Mouse (Mus musculus) left cerebral cortex, adult 6 months (tissue): ENCODE data around the gene Tspan13. TPM values are rescaled to one million over a fixed set of nuclear protein-coding genes. Genes with fewer than 3 reads are reported as not detected.

Experiments
- long read RNA-seq, 2 experiments: library from polyadenylated mRNA; unstranded; transcript quantifications; one replicate each; pipeline ENCODE4 v2.0.0; 2019 to 2020
- polyA plus RNA-seq: library from polyadenylated mRNA; unstranded; fragments of <200 nt; fragmentation: Nextera tagmentation; gene quantifications from 2 replicates; pipeline ENCODE4 v1.2.3, GENCODE M21; 2021

Tspan13 gene
- 305 and 324 TPM in 2 replicates for polyA plus RNA-seq
- long read RNA-seq, experiment 1, transcript Tspan13-201 (6 exons, 1,932 nt) = major isoform, 1,069 of 1,108 reads
- long read RNA-seq, experiment 1, partial matches to known transcripts = 16 of 1,108 reads
- long read RNA-seq, experiment 1, other reads (novel, unspliced or antisense) = 23 of 1,108 reads
- long read RNA-seq, experiment 2, transcript Tspan13-201 (6 exons, 1,932 nt) = major isoform, 431 of 540 reads
- long read RNA-seq, experiment 2, partial matches to known transcripts = 14 of 540 reads
- long read RNA-seq, experiment 2, other reads (novel, unspliced or antisense) = 95 of 540 reads

GRCm38 (mm10) chr12:36042348-36042778, at the start of gene Tspan13:
Gene Tspan13 (minus strand): TSS chr12:36042500.

GRCm38 (mm10) chr12:35992711-35993110, 49.6 kb downstream of the Tspan13 start, which contains the start of gene Agr2:
Gene Agr2 (plus strand): TSS chr12:35992907.

Other genes with a start within 250 kb of the Tspan13 start
- gene Agr3, start 116.9 kb downstream of the Tspan13 start, polyA plus RNA-seq = not detected in 2 replicates
- 0.45 TPM in 1 of 2 replicates, not detected in the other for gene Agr2, start 49.6 kb downstream of the Tspan13 start, polyA plus RNA-seq
- 30.9 and 37.6 TPM in 2 replicates for gene Ankmy2, start 114.6 kb upstream of the Tspan13 start, polyA plus RNA-seq
- gene Bzw2, start 115.6 kb upstream of the Tspan13 start, polyA plus RNA-seq = 27.1 and 29.4 TPM in 2 replicates
- not detected in 2 replicates for gene Lrrc72, start 210.9 kb upstream of the Tspan13 start, polyA plus RNA-seq